In the genomic region with DNA sequence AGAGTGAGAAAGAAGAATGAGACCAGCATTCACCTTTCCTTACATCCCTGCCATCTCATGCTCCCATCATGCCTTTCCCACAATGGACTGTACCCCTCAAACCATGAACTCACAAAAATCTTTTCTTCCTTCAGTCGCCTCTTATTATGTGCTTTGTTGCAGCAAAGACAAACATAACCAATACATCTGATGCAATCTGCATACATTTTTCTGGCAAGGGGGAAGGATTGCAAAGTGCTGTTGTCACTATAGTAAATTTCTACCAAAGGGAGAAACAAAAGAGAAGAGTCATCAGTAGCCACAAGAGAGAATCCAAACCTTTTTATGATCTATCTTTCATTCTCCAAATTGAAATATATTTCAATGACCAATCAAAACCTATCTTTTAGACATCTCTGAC, we compare ENCODE assay signal across 31 mouse cellular contexts.
"Had no signal": no experiment of that assay in that cellular context is flagged by ENCODE, and none has a peak within 500 bp of the region (broad histone marks: within the 10 kb centered on the region; RNA-seq: fewer than 3 reads in every experiment).

No protein-coding gene starts in this region.

- H3K36me3 ChIP-seq: limb, embryonic 10.5 days; limb, embryonic 12.5 days; limb, embryonic 13.5 days; limb, embryonic 15.5 days; liver, embryonic 12.5 days; liver, embryonic 13.5 days; liver, embryonic 15.5 days; lung, embryonic 15.5 days; midbrain, embryonic 10.5 days; midbrain, embryonic 12.5 days; midbrain, embryonic 13.5 days; midbrain, embryonic 15.5 days; neural tube, embryonic 12.5 days had no signal

- ATAC-seq: liver, embryonic 12.5 days; liver, postnatal 0 days; lung, postnatal 0 days; midbrain, embryonic 13.5 days; midbrain, embryonic 15.5 days; midbrain, embryonic 16.5 days had no signal

- DNase-seq: left cerebral cortex, postnatal 4 days; liver; liver, embryonic 13.5 days; liver, postnatal 0 days; lung, adult 18-20 months; lung, adult 2 months; lung, embryonic 14.5 days; lung, postnatal 10 days; lung, postnatal 14 days; lung, postnatal 36 days; lung, postnatal 4 days; midbrain, embryonic 14.5 days had no signal

- H3K4me1 ChIP-seq: limb, embryonic 10.5 days; limb, embryonic 12.5 days; limb, embryonic 13.5 days; limb, embryonic 15.5 days; liver, embryonic 12.5 days; liver, embryonic 13.5 days; liver, embryonic 15.5 days; megakaryocyte, embryonic 14.5 days; midbrain, embryonic 10.5 days; midbrain, embryonic 12.5 days; midbrain, embryonic 13.5 days; midbrain, embryonic 15.5 days; neural tube, embryonic 12.5 days had no signal

- H3K9me3 ChIP-seq: limb, embryonic 10.5 days; limb, embryonic 12.5 days; limb, embryonic 13.5 days; limb, embryonic 15.5 days; liver, embryonic 12.5 days; liver, embryonic 13.5 days; liver, embryonic 15.5 days; lung, embryonic 15.5 days; megakaryocyte, embryonic 14.5 days; midbrain, embryonic 10.5 days; midbrain, embryonic 12.5 days; midbrain, embryonic 13.5 days; midbrain, embryonic 15.5 days; neural tube, embryonic 12.5 days had no signal

- H3K4me3 ChIP-seq: limb, embryonic 10.5 days; limb, embryonic 12.5 days; limb, embryonic 13.5 days; limb, embryonic 15.5 days; liver, embryonic 12.5 days; liver, embryonic 13.5 days; liver, embryonic 15.5 days; lung, embryonic 15.5 days; megakaryocyte, embryonic 14.5 days; midbrain, embryonic 10.5 days; midbrain, embryonic 12.5 days; midbrain, embryonic 13.5 days; midbrain, embryonic 15.5 days; neural tube, embryonic 12.5 days had no signal

- H3K27ac ChIP-seq: limb, embryonic 10.5 days; limb, embryonic 12.5 days; limb, embryonic 13.5 days; limb, embryonic 15.5 days; liver, embryonic 12.5 days; liver, embryonic 13.5 days; liver, embryonic 14.5 days; liver, embryonic 15.5 days; lung, embryonic 15.5 days; macrophage; midbrain, embryonic 10.5 days; midbrain, embryonic 12.5 days; midbrain, embryonic 13.5 days; midbrain, embryonic 15.5 days; neural tube, embryonic 12.5 days had no signal

- H3K27me3 ChIP-seq: limb, embryonic 12.5 days; limb, embryonic 13.5 days; limb, embryonic 15.5 days; liver, embryonic 12.5 days; liver, embryonic 13.5 days; liver, embryonic 15.5 days; lung, embryonic 15.5 days; megakaryocyte, embryonic 14.5 days; midbrain, embryonic 13.5 days; midbrain, embryonic 15.5 days; neural tube, embryonic 12.5 days had no signal

- H3K9ac ChIP-seq: limb, embryonic 12.5 days; limb, embryonic 13.5 days; limb, embryonic 15.5 days; liver, embryonic 12.5 days; liver, embryonic 13.5 days; liver, embryonic 14.5 days; liver, embryonic 15.5 days; liver, postnatal 0 days; lung, embryonic 14.5 days; lung, embryonic 15.5 days; midbrain, embryonic 12.5 days; midbrain, embryonic 13.5 days; midbrain, embryonic 15.5 days; neural tube, embryonic 12.5 days had no signal

- H3K4me2 ChIP-seq: limb, embryonic 12.5 days; limb, embryonic 13.5 days; limb, embryonic 15.5 days; liver, embryonic 11.5 days; liver, embryonic 12.5 days; liver, embryonic 13.5 days; liver, embryonic 15.5 days; lung, embryonic 14.5 days; lung, embryonic 15.5 days; midbrain, embryonic 11.5 days; midbrain, embryonic 12.5 days; midbrain, embryonic 13.5 days; midbrain, embryonic 15.5 days; neural tube, embryonic 12.5 days had no signal
